Mouse (Mus musculus): ENCODE measurements around the gene Rhox2e.
"Not testable (repeated sequence)": the region's sequence is repeated elsewhere in the genome, so short reads cannot be mapped to it uniquely, and the experiment has no call there.

The Rhox2e gene

GRCm38 (mm10) chrX:37530152-37530551, at the start of gene Rhox2e:
TSS of gene Rhox2e (plus strand) at chrX:37530452.
- not testable (repeated sequence) for DNase-seq (ENCODE audit: low spot score)

GRCm38 (mm10) chrX:37514059-37514458, 16.2 kb upstream of the Rhox2e start, which contains the start of gene Rhox4d:
TSS of gene Rhox4d (plus strand) at chrX:37514359.
- DNase-seq (ENCODE audit: low spot score): not testable (repeated sequence)

- DNase-seq (ENCODE audit: low spot score): not testable (repeated sequence)
Measured at GRCm38 (mm10) chrX:37541719-37542118, 11.5 kb downstream of the Rhox2e start, which contains the start of gene Rhox3e. TSS of gene Rhox3e (plus strand) at chrX:37542019.

GRCm38 (mm10) chrX:37557112-37557511, 26.9 kb downstream of the Rhox2e start, which contains the start of gene Rhox4e:
TSS of gene Rhox4e (plus strand) at chrX:37557412.
- DNase-seq (ENCODE audit: low spot score): not testable (repeated sequence)

- DNase-seq (ENCODE audit: low spot score): not testable (repeated sequence)
Measured at GRCm38 (mm10) chrX:37571105-37571504, 40.9 kb downstream of the Rhox2e start, which contains the start of gene Rhox2f. TSS of gene Rhox2f (plus strand) at chrX:37571405.

GRCm38 (mm10) chrX:37572638-37573037, 42.4 kb downstream of the Rhox2e start:
- DNase-seq (ENCODE audit: low spot score): not testable (repeated sequence)

GRCm38 (mm10) chrX:37580692-37581091, 50.4 kb downstream of the Rhox2e start, which contains the start of gene Rhox3f:
TSS of gene Rhox3f (plus strand) at chrX:37580992.
- DNase-seq (ENCODE audit: low spot score): not testable (repeated sequence)
